Comparison of ENCODE assay signal across 38 mouse cellular contexts in genomic region chr10:50882366-50882765, GRCm38 (mm10). TPM values are rescaled to one million over a fixed set of nuclear protein-coding genes. Genes with fewer than 3 reads are reported as not detected.
"Had no signal": no experiment of that assay in that cellular context is flagged by ENCODE, and none has a peak within 500 bp of the region (broad histone marks: within the 10 kb centered on the region; RNA-seq: fewer than 3 reads in every experiment).

No protein-coding gene starts in this region.

- H3K9me3 ChIP-seq: heart, embryonic 10.5 days; heart, embryonic 12.5 days; heart, embryonic 13.5 days; heart, embryonic 15.5 days; hindbrain, embryonic 10.5 days; hindbrain, embryonic 12.5 days; hindbrain, embryonic 13.5 days; hindbrain, embryonic 15.5 days; intestine, embryonic 15.5 days had no signal

- H3K4me1 ChIP-seq: heart, embryonic 10.5 days; heart, embryonic 12.5 days; heart, embryonic 13.5 days; heart, embryonic 15.5 days; hindbrain, embryonic 10.5 days; hindbrain, embryonic 12.5 days; hindbrain, embryonic 13.5 days; hindbrain, embryonic 15.5 days; intestine, embryonic 15.5 days had no signal

- H3K27ac ChIP-seq: heart, adult 2 months; heart, embryonic 10.5 days; heart, embryonic 13.5 days; heart, embryonic 15.5 days; hindbrain, embryonic 10.5 days; hindbrain, embryonic 12.5 days; hindbrain, embryonic 13.5 days; hindbrain, embryonic 14.5 days; hindbrain, embryonic 15.5 days; hindbrain, postnatal 0 days; intestine, embryonic 15.5 days; kidney, postnatal 0 days; layer of hippocampus, adult 2 months; left cerebral cortex, adult 2 months had no signal

- ATAC-seq: hindbrain, embryonic 16.5 days; inflammation-experienced regulatory T-cells, adult 6 months; intestine, embryonic 15.5 days; intestine, embryonic 16.5 days; intestine, postnatal 0 days had no signal

- H3K9ac ChIP-seq: heart, embryonic 12.5 days; heart, embryonic 13.5 days; heart, embryonic 15.5 days; hindbrain, embryonic 12.5 days; hindbrain, embryonic 13.5 days; hindbrain, embryonic 14.5 days; hindbrain, embryonic 15.5 days; intestine, embryonic 15.5 days had no signal

- H3K4me2 ChIP-seq: heart, embryonic 11.5 days; heart, embryonic 12.5 days; heart, embryonic 13.5 days; heart, embryonic 15.5 days; hindbrain, embryonic 12.5 days; hindbrain, embryonic 13.5 days; hindbrain, embryonic 14.5 days; hindbrain, embryonic 15.5 days; intestine, embryonic 15.5 days had no signal

- H3K36me3 ChIP-seq: heart, embryonic 10.5 days; heart, embryonic 12.5 days; heart, embryonic 13.5 days; heart, embryonic 15.5 days; hindbrain, embryonic 10.5 days; hindbrain, embryonic 12.5 days; hindbrain, embryonic 13.5 days; hindbrain, embryonic 15.5 days; intestine, embryonic 15.5 days had no signal

- DNase-seq: heart, adult 18-20 months; heart, adult 2 months; heart, postnatal 10 days; heart, postnatal 14 days; heart, postnatal 36 days; heart, postnatal 4 days; kidney, adult 18-20 months; kidney, adult 2 months; kidney, adult 9 months; kidney, postnatal 14 days; kidney, postnatal 25 days; kidney, postnatal 36 days; kidney, postnatal 4 days; layer of hippocampus, adult 9-11 months; layer of hippocampus, postnatal 36 days had no signal

- H3K4me3 ChIP-seq: heart, adult 2 months; heart, embryonic 10.5 days; heart, embryonic 12.5 days; heart, embryonic 13.5 days; heart, embryonic 15.5 days; hindbrain, embryonic 10.5 days; hindbrain, embryonic 12.5 days; hindbrain, embryonic 13.5 days; hindbrain, embryonic 15.5 days; intestine, embryonic 15.5 days; layer of hippocampus, adult 2 months; left cerebral cortex, adult 2 months had no signal

RNA-seq across cellular contexts. Expression of gene Sim1, which starts 12.2 kb away (rescaled TPM):
- polyA plus RNA-seq: heart, adult 2 months; heart, embryonic 12.5 days; heart, embryonic 13.5 days; heart, embryonic 14.5 days; heart, embryonic 15.5 days; heart, embryonic 16.5 days; heart, postnatal 0 days; inflammation-experienced regulatory T-cells, adult 6 months; intestine, embryonic 15.5 days; intestine, postnatal 0 days; large intestine, adult 2 months had no signal
